Mouse (Mus musculus): ENCODE measurements around the gene Ghrh.

DNA sequence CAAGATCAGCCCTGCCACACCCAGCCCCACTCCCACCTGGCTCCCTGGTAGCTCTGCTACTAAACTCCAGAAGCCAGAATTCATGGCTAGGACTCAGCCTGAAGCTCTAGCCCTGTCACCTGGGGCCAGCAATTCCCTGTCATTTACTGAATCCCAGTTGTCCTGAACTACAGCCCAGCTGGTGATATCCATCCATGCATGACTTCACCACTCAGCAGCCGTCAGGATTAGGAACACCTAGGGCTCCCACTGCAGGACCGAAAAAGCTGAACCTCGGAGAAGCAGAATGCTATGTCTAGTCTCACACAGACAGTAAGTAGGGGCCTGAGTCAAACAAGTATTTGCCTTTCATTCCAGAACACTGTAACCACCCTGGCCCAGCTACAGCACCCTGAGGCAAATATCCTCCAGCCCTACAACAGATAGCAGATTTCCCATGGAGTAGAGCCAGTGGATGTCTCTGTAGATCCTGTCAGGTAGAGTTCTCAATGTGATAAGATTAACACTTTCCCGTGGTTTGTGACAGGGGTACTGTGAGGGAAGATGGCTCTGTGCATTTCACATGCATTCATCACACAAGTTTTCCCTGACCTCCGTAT, 4.9 kb downstream of the Ghrh start:
- no peak for TF ChIP-seq POLR2A (IDR thresholded peaks at IDR 0.05; ENCODE audit: low read depth, low read length)
- no peak for TF ChIP-seq CTCF (conservative IDR thresholded peaks at IDR 0.05 in 1 of 2, IDR thresholded peaks at IDR 0.05 in 1 of 2; ENCODE audit: low read depth in 2 of 2, low read length in 2 of 2)
- TF ChIP-seq TBP (conservative IDR thresholded peaks at IDR 0.05; ENCODE audit: low read depth, low read length), result no peak
- TF ChIP-seq EP300 (IDR thresholded peaks at IDR 0.05; ENCODE audit: low read length), result no peak
- no peak for TF ChIP-seq IRF4 (IDR thresholded peaks at IDR 0.05; ENCODE audit: low read depth, low read length)
- TF ChIP-seq NELFE (IDR thresholded peaks at IDR 0.05; ENCODE audit: low read depth, low read length), result no peak
- no peak for TF ChIP-seq ZNF384 (IDR thresholded peaks at IDR 0.05; ENCODE audit: low read depth, low read length)
- no peak for TF ChIP-seq ZKSCAN1 (IDR thresholded peaks at IDR 0.05; ENCODE audit: borderline replicate concordance, low read depth, low read length)
- no peak for TF ChIP-seq USF1 (IDR thresholded peaks at IDR 0.05; ENCODE audit: low read depth, low read length)
- no peak for TF ChIP-seq UBTF (IDR thresholded peaks at IDR 0.05; ENCODE audit: low read depth, low read length)
- no peak for TF ChIP-seq MEF2A (IDR thresholded peaks at IDR 0.05; ENCODE audit: borderline replicate concordance, low read depth, low read length)

Data from CH12.LX (cell line).